Mouse (Mus musculus) cerebellum, adult (tissue): ENCODE results near the gene A1cf.

Experiments
- ATAC-seq: cut with Nextera tagmentation; 2 replicates; pipeline ENCODE4 v1.9.2; 2017; ENCODE audit warnings: mild to moderate bottlenecking, moderate library complexity, mixed read lengths; ENCODE audit not compliant: insufficient number of reproducible peaks, low FRiP score, low TSS enrichment

Gene A1cf

GRCm38 (mm10) chr19:31868521-31868920 is at the start of gene A1cf:
Gene A1cf (plus strand): TSS chr19:31868764.
- no peak for ATAC-seq

- ATAC-seq: no peak
Observed at GRCm38 (mm10) chr19:31834250-31834649, 34.3 kb upstream of the A1cf start.

GRCm38 (mm10) chr19:31861909-31862308 is 6.7 kb upstream of the A1cf start:
- no peak for ATAC-seq

DNA sequence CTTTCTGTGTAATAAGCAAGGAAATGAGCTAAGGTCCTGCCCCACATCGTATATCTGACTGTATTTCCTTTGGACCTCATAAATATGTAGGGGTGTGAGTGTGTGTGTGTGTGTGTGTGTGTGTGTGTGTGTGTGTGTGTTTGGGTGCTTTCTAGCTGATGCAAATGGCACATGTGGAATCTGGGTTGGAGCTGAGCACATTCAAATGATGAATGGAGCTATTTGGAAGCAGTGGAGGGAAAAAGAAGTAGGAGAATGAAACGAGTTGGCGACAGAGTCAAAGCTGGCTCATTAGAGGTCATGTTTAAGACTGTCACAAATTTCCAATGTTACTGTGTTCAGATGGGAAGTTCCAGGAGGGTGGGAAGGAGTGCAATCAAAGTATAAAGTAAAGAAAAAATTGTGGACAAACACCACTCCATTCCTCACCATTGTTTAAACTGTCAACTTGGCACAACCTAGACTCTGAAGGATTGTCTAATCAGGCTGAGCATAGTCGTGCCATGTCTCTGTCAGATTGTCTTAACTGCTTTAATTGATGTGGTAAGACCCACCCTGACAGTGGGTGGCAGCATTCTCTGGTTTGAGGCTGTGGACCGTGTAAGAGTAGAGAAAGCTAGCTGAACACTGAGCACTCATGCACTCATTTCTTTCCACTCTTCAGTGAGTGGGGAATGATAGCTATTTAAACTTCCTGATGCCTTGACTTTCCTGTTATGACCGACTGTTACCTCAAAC is 5.9 kb upstream of the A1cf start:
- ATAC-seq: no peak

- no peak for ATAC-seq
Observed at GRCm38 (mm10) chr19:31865451-31865850, 3.1 kb upstream of the A1cf start.

GRCm38 (mm10) chr19:31868076-31868475 is 488 bp upstream of the A1cf start:
- no peak for ATAC-seq

GRCm38 (mm10) chr19:31868971-31869370 is 407 bp downstream of the A1cf start:
- no peak for ATAC-seq

DNA sequence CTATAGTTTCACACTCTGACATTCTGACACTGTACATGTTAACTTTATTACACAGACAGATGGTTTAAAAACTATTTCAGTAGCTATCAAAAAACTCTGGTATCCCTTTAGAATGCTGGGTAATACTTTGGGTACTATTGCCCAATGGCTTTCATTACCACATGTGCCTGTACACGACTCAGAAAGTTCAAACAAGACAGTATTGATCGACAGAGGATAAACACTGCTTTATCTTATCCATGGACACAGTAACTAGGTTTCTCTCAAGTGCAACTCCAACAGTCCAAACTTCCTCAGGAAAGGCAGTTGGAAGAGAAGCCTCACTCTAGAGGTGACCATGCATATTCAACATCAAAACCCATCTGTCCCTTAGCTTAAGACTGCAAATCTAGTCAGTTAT is 2.8 kb downstream of the A1cf start:
- no peak for ATAC-seq

- ATAC-seq: no peak
Observed at GRCm38 (mm10) chr19:31877968-31878367, 9.4 kb downstream of the A1cf start.

GRCm38 (mm10) chr19:31884594-31884993 is 16.0 kb downstream of the A1cf start:
- ATAC-seq: no peak

DNA sequence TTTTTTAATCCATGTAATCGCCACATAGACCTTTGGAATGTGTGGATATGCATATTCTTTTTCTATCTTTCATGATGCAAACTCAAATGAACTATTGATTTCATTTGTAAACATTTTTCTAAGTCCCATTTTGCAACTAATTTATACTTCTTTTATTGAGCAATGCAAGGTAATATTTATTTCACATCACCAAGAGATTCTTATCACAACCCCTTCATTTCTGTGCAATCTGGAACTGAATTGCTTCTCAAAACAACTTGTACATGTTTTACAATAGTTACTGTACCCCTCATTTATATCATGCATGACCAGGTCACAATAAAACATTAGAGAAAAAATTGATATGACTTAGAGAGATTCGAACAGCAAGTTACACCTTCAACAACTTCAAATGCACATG is 18.7 kb downstream of the A1cf start:
- no peak for ATAC-seq

GRCm38 (mm10) chr19:31889988-31890387 is 21.4 kb downstream of the A1cf start:
- ATAC-seq: no peak

- no peak for ATAC-seq
Observed at GRCm38 (mm10) chr19:31891001-31891893, 22.7 kb downstream of the A1cf start.

GRCm38 (mm10) chr19:31895971-31896370 is 27.4 kb downstream of the A1cf start:
- no peak for ATAC-seq

DNA sequence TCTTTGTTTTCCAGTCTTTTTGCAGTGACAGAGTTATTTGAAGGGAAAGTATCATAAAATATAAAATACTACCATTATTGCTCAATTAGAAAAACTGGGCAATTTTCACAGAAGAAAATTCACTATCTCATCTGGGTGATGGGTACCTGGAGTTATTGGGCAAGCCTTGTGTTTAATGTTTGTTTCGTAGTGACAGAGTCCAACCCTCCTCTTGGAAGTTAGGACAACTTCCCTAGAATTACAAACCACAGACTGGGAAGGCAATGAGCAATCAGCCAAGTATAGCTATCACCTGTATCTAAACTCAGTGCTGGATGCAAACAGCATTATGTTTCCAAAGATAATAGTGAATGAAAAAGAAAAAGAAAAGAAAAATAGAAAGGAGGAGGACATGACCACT is 28.1 kb downstream of the A1cf start:
- no peak for ATAC-seq

GRCm38 (mm10) chr19:31905671-31906070 is 37.1 kb downstream of the A1cf start:
- ATAC-seq: no peak

- ATAC-seq: no peak
Observed at GRCm38 (mm10) chr19:31910423-31910822, 41.9 kb downstream of the A1cf start.

DNA sequence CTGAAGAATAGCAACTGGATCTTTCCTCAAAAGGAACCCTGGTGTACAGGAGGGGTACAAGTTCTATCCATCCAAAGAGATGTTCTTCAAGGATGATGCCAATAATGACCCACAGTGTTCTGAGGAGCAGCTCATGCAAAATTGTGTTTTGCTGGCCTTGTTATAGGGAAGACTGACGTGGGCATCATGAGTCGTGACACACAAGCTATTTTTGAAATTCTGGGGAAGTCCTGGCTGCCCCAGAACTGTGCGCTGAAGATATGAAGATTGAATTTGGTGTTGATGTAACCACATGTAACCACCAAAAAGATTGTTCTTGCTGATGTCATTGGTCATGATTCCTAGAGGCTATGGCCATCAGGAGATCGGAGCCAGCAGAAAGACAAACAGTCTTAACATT is 45.4 kb downstream of the A1cf start:
- no peak for ATAC-seq

- ATAC-seq: no peak
Observed at GRCm38 (mm10) chr19:31920357-31920756, 51.8 kb downstream of the A1cf start.

DNA sequence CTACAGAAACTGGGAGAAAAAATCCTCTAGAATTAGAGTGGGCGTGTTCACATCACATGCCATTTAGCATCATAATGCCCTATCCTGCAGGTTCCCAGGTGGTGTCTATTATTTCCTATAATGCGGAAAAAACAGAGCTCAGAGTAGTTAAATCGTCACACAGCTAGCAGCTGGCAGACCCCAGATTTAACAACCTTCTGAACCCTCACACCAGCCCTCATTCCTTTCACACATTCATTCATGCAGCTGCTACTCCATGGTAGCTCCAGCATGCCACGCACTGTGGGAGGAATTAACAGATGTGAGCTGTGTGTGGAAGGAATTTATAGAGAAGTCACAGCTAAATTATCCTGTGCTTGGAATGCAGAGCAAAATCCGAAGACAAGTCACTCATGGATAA is 53.3 kb downstream of the A1cf start:
- no peak for ATAC-seq

- ATAC-seq: no peak
Observed at GRCm38 (mm10) chr19:31923615-31924352, 55.2 kb downstream of the A1cf start.
